Mouse (Mus musculus) heart, adult 18-20 months (tissue): Measurements from ENCODE around the gene Actg1. TPM values are rescaled to one million over a fixed set of nuclear protein-coding genes. Genes with fewer than 3 reads are reported as not detected.
A peak's percentile ranks its signal among the peaks of the same experiment; 100 is the strongest.

ENCODE experiments used
- DNase-seq, 2 experiments: peaks; one replicate each; pipeline ENCODE4 v3.0.0; 2021 to 2022; ENCODE audit warnings: mixed read lengths in 1 of 2
- total RNA-seq, 2 experiments: library from RNA; stranded (reverse); gene quantifications; 2 replicates each; pipeline ENCODE4 v1.2.3; 2021

Gene Actg1
- total RNA-seq, 2 experiments from 2014 or later, result 286 to 296 TPM

DNA sequence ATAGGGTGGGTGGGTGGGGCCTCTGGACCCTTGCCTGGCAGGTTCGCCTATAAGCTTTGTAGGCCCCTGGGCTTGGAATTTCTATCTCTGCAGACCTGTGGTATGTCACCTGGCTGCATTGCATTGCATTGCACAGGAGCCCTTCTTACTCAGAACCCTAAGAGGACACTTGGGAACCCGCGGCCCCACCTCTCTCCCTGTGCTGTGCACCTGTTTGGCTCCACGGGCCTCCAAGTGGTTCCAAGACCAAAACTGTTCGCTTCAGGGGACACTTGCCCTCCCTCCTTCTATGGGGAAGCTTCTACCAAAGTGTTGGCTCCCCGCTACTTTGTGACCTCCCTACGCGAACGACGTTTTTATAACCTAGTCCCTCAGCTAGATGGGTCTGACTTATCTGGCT is 36.8 kb downstream of the Actg1 start:
- DNase-seq, result no peak

DNA sequence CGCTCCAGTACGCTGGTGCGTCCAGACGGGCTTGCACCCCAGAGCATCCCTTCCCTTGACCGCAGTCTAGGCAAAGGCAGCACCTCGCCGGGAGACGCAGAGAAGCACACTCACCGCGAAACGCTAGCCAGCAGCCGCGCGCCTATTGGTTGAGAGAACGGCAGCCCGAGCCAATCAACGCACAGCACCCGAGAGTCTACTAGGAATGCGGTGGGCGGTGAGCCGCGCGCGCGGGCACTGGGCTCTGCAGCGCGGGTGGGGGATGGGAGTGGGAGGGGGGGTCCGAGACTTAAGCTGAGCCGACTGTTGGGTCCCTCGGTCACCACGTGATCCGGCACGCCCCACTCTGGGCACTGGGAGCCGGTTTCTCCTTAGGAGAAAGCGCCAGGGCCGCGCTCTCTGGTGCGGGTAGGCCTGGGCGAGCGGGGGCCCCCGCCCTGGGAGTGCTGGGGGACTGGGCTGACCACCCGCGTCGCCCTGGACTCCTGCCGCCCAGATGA is 37.5 kb downstream of the Actg1 start:
- peak; percentile 91 to 93 for DNase-seq

DNA sequence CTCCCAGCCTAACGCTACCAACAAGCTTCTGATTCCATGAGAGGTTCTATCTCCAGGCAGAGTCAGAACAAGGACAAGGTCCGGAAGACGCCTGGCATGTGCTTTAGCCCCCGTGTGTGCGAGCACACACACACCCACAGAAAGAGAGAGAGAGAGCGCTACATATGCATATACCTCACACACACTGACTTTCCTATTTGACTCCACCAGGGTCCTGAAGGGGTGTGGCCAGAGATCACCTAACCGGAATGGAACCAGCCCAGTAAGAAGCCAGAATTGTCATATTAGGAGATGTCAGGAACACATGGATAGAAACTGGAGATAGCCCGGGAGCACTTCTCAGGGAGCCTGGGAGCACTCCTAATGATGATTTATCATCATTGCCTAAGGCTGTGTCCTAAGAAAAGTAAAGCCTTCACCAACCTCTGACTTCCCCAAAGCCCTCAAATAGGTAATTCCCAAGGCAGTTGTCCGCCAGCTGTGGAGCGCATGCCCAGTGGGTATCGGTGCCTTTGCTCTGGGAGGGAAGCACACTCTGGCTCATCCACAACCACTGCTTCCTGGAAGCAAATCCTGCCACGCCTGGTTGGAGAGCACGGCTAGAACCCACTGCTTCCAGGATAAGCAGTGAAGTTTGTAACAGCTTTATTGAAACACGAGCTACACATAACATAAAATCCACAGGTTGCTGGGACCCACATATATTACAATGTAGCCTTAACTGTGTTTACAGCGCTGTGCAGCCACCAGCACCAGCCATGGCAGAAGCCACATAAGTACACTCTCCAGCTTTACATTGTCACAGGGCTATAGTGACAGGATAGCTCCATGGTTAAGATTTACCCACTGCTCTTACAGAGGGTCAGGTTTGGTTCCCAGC is 39.7 kb downstream of the Actg1 start:
- DNase-seq, result no peak

DNA sequence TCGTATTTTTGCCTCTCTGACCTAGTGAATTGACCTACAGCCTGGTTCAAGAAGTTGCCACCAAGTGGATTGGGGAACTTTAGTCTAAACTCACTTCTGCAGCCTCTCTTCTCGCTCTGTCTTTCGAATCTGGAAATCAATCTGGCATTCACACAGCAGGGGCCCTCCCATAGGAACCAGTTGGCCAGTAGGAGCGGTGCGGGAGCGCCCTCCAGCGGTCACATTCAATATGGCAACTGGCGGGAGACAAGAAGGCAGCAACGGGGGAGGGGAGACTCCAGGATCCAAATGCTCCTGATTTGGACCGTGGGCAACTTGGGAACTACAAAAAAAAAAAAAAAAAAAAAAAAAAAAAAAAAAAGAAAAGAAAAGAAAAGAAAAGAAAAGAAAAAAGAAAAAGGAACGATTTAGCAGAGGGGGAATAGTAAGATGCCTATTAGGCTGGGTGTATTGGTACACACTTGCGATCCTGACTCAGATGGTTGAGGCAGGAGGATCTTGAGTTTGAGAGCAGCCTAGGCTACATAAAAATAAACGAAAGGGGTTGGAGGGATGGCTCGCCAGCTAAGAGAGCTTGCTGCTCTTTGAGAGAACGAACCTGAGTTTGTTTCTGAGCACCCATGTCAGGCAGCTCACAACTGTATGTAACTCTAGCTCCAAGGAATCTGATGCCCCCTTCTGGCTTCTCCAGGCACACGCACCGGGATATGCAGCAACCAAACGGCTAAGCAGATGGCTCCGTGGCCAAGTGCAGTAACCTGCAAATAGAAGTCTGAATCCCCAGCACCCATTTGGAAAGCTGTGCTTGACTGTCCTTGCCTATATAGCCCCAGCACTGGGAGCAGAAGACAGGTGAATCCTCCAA is 40.5 kb downstream of the Actg1 start:
- DNase-seq, result peak; percentile 94 to 98

DNA sequence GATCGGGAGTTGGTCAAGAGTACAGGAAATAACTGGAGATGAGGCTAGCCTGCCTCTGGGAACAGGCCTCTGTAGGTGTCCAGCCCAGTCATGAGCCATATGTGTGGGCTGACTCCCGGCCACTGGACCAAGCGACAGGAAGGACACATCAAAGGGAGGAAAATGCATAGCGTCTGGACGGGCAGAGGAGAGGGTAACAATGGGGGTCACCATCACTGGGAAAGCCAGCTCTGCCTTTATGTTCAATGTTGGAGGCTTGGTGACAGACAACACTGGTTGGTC is 41.3 kb downstream of the Actg1 start:
- DNase-seq, result no peak

DNA sequence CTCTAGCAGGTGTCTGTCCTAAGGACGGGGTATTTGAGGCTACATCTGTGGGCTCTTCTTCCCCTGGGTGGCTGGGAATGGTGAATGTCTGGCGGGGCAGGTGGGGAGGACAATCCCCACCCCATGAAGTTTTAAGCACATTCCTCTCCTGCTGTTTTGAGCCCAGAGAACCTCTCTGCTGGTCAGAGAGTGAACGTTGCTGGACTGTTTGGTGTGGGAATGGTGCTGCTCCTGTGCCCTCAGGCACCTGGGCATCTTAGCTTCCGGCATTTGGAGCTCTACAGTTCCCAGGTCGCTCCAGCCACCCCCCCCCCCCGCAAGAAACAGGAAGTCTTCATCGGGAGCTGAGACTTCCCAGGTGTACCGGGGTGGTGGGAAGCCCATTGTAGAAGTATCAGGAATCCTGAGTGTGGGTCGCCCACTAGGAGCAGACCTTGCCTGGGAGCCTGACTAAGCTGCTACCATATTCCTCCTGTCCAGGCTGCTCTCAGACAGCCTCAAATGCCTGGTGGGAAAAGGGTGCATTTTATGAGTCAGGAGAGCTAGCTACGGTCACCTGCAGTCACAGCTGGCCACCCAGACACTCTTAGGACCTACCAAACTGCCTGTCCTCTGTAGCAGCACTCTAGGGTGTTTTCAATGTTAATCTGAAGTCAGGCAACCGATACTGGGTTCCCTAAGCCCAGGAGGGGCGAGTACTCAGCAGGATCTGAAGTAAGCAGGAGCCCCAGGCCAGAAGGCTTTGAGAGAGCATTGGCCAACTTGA is 41.8 kb downstream of the Actg1 start:
- no peak for DNase-seq

DNA sequence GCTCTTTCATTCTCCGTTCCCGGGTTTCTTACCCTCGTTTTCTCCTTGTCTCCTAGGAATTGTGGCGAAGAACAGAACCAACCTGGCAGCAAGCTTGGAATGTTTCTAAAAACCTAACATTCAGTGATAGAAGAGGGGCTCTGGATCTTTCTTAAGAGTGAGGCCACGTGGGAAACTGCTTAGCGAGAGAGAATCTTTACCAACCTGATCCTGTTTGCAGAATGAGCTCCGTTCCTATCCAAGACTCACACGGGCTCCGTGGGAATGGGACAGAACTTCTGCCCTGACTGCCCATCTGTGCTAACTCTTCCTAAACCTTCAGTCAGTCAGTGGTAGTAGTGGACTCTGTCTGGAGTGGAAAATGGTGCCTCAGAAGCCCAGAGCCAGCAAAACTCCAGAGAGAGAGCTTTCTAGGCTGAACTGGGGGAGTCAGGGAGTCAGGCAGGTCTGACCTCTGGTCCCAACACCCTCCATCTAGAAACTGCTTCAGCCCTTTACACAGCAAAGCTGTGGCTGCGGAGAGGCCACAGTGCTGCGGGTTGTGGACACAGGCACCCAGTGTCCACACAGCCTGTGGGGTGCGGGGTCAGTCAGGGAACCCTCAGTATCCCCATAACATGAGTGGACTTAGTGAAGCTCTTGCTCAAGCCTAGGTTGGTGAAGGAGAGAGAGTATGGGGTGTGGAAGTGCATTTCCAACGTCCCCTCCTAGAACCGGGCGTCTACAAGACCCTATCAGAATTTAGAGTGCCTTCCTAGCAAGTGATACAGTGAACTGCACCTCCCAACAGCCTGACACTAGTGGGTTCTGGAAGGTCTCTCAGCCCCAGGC is 42.6 kb downstream of the Actg1 start:
- no peak for DNase-seq

DNA sequence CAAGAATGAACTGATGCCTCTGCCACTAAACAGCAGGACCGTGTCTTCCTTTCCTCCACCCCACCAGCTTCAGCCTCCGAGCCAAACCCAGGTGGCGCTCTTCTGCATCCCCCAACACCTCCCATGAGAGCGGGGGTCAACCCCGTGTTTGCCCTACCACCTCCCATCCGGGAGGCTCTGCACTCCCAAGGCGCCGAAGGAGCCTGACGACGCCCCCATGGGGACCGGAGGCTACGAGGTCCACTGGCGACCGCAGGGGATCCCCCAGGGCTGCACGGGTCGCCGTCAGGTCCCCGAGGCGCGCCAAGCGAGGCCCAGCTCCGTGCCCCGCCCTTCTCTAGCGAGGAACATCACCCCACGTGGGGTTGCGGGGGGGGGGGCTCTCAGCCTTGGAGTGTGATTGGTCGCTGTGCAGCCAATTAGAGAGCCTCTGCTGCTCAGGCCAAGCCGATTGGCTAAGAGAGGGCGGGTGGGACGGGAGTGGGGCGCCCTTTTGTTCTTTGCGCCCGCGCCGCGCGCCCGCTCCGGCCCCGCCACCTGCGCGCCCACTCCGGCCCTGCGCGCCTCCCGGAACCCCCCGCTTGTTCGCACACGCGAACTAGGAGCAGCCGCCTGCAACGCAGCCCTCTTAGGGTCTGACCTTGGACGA is 43.3 kb downstream of the Actg1 start:
- peak; percentile 90 to 94 for DNase-seq

DNA sequence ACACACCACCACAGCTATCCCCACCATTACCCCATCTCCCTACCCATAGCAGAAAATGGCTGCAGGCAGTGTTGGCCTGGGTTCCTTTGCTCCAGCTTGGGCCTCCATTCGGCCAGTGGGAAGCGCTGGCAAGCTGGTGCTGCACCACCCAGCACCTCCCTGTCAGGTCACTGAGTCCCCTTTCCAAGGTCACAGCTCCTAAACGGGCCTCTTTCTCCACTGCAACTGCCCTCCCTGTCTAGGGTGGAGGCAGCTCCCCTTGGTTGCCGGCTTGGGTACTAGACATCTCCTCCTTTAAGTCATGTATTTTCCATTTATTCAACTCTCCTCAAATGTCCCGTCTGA is 44.0 kb downstream of the Actg1 start:
- DNase-seq, result no peak

DNA sequence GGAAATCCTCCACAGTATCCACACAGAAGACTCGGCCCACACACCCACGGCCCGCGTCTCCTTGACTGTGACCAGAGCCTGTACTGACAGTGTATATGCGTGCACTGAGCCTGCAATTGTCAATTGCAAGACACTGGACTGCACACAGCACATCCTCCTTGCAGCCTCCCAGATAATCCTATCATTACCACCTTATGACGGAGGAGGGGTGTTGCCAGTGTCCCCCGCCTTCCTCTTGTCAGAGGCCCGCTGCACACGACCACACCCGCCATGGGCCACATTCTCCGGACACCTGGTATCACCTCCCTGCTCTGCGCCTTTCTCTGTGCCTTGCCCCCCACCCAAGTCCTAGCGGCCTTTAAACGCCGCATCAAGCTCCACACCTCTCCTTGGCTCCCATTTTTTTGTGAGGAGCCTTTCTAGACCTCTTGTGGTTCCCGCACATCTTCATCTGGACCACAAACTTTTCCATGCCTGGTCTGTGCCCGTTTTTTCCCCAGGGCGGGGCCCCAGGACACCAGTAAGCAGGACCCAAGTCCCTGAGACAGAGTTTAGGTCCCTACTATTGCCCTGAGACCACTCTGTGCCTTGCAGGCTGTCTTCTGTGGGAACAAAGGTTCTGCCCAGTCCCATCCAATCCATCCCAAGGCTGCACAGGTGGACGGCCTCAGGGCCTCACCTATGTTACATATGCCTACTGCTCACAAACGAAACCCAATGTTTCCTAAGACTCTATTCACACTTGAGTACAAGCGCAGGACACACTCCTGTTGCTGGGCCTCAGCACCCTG is 44.6 kb downstream of the Actg1 start:
- no peak for DNase-seq

DNA sequence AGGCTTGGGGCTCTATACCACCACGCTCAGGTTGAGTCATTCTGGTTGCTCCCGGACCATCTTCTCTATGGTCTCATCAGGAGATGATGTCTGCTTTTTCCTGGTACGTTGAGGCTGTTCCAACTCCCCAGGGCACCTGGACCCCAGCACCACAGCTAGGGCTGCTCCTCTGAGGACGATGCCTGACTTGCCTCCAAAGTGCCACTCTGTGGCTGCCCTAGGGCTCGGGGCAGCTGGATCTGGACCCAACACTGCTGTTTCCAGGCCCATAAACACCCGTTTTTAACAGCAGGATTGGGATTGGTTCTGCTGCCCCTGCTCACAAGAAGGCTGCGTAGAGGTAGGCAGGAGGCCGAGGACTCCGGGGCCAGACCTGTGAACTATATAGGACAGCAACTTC is 45.2 kb downstream of the Actg1 start:
- no peak for DNase-seq

DNA sequence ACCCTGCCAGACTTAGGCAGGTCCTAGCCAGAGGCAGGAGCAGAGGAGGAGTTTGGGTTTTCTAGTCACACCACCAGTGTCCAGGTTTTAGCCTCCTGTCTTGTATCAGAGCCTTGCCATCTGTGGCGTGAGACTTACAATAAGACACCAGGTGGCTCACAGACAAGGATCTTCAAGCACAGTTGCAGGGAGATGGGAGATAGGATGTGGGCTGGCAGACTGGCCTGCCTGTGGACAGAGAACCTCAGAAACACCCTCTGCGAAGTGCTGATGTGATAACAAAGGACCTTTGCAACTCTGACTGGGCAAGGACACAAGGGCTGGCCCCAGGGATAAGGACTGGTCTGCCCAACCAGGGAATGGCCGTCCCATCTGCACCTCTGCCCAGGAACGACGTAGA is 48.9 kb downstream of the Actg1 start:
- no peak for DNase-seq

DNA sequence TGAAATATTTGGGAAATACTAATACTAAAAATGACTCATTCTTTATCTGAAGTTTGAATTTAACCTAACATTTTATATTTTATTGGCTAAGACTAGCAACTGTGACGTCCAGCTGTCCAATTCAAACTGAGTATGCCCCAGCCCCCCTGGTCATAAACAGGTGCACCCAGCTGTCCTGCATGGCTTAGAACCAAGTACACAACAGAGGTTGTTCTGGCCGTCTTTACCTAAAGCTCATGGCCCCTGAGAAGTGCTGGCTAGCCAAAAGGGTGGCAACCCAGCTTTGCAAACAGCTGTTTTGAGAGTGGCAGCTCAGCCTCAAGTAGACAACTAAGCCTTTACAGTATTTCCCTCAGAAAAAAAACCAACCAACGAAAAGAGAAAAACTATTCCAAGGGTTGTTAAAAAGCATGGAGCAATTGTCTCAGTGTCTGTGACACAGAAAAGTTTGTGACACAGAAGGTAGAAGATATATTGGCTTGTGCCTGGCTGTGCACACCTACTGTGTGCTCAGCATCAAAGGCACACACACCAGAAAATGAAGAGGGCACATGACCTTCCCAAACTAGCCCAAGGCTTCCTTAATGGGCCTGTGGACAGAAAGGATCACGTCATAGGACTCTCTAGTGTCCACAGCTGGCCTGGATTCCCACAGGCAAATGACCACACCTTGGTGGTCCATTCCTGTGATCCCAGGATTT is 49.8 kb downstream of the Actg1 start:
- DNase-seq, result no peak

DNA sequence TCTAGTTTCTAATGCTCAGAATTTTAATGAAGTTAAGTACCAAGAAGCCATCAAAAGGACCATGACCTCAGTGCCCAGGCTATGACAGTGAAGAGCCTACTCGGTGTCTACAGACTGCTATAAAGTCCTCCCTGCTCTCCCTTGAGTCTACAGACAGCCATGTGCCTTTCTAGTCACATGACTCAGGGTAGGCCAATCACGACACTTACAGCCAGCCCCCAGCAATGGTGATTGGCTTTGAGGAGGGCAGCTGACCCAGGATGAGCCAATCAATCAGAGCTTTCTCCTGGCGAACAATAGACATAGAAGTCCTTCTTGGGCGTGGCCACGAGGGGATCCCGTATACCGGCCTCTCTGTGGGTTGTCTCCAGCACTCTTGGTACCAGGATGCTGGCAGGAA is 50.6 kb downstream of the Actg1 start:
- DNase-seq, result no peak

DNA sequence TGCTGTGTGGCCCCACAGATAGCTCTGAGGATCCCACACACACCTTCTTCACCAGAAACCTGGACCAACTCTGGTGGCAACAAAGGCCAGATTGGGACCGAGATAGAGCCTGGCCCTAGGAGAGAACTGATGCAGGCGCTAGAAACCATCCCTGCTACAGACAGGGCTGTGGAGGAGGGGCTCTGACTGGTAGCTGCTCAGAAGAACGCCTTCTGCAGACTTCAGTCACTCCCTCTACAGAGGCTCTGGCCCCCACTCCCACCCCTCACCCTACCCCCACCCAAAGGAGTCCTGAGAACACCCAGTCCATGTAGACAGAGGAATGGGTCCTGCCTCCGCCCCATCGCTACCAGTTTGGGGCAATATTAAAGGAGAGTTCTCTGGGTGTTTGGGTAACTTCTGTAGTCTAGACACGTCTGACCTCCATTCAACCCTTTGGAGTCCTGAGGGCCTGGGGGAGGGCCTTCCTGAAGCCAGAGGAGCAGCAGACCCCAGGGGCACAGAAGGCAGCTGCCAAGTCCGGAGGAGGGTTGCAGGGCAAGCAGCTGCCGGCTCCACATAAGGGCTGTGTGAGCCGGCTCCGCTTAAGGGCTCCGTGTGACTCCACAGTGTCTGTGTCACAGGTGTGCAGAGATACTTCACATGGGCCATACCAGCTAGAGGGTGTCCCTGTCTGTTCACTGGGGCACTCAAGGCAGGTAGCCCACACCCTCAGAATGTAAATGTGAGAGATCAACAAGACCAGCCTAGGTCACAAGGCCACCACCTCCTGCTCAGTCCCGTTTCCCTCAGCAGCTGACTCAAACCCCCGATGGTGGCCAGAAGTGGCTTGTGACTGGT is 51.8 kb downstream of the Actg1 start:
- no peak for DNase-seq
